Mouse (Mus musculus) heart, adult 2 months (tissue): Measurements from ENCODE around the gene Dnah9.

Source experiments
- CTCF ChIP-seq: fragments of 200-600 bp; IDR thresholded peaks from 2 replicates; pipeline ENCODE4 v1.8.1; 2022; ENCODE audit warnings: antibody characterized with exemption, mild to moderate bottlenecking, moderate library complexity
- EP300 ChIP-seq: fragments of 200-500 bp; IDR thresholded peaks from 2 replicates; pipeline ENCODE4 v1.6.1; 2011; ENCODE audit warnings: low read depth, low read length, control low read depth; ENCODE audit not compliant: insufficient read depth
- POLR2A ChIP-seq: fragments of 200-500 bp; IDR thresholded peaks from 2 replicates; pipeline ENCODE4 v1.6.1; 2011; ENCODE audit warnings: mild to moderate bottlenecking, low read depth, low read length, control low read depth; ENCODE audit not compliant: insufficient read depth

- TF ChIP-seq POLR2A: no peak
- TF ChIP-seq CTCF: no peak
- TF ChIP-seq EP300: no peak
Measured at GRCm38 (mm10) chr11:65781596-65781995, 386.8 kb downstream of the Dnah9 start.
